Mouse (Mus musculus) embryonic fibroblast, embryonic 13.5 days (primary cell): ENCODE results near the gene Pgbd1.

ENCODE experiments used
- CTCF ChIP-seq: IDR thresholded peaks from 2 replicates; pipeline ENCODE4 v1.5.1; 2011; ENCODE audit warnings: mild to moderate bottlenecking, control low read depth, low read length, moderate library complexity, borderline replicate concordance; ENCODE audit not compliant: insufficient read depth
- POLR2A ChIP-seq: IDR thresholded peaks from 2 replicates; pipeline ENCODE4 v1.6.1; 2011; ENCODE audit warnings: low read depth, mild to moderate bottlenecking, control low read depth, low read length, moderate library complexity

GRCm38 (mm10) chr13:21402848-21403247, 38.0 kb downstream of the Pgbd1 start:
- TF ChIP-seq POLR2A: no peak
- no peak for TF ChIP-seq CTCF
